Mouse (Mus musculus): ENCODE data around the gene Bid. TPM values are rescaled to one million over a fixed set of nuclear protein-coding genes. Genes with fewer than 3 reads are reported as not detected.
"Not testable (repeated sequence)": the region's sequence is repeated elsewhere in the genome, so short reads cannot be mapped to it uniquely, and the experiment has no call there.

Gene Bid
- polyA plus RNA-seq, 1 experiment from 2014 or later = 26.8 TPM

- no peaks in the 10 kb centered on the region for H3K27me3 ChIP-seq (ENCODE audit: insufficient read depth, low read length)
- H3K9ac ChIP-seq (replicated peaks; ENCODE audit: low read length) = no peak overlapping the region
- WGBS = 50% methylated on average over 3 of the region's 3 CpGs
- peaks cover 14% of the 10 kb centered on the region for H3K4me1 ChIP-seq (ENCODE audit: insufficient read depth, low read length)
- no peaks in the 10 kb centered on the region for H3K36me3 ChIP-seq (ENCODE audit: insufficient read depth, low read length)
- no peak overlapping the region for H3K27ac ChIP-seq (ENCODE audit: low read length)
- H3K4me2 ChIP-seq (replicated peaks; ENCODE audit: low read depth, low read length) = no peak overlapping the region
- no peak for ATAC-seq (ENCODE audit: low FRiP score, low TSS enrichment)
- no peak overlapping the region for H3K4me3 ChIP-seq (ENCODE audit: low read length)
- H3K9me3 ChIP-seq (ENCODE audit: low read length) = no peaks in the 10 kb centered on the region
These were observed 1.3 kb upstream of the Bid start for GRCm38 (mm10) chr6:120917975-120918374.

GRCm38 (mm10) chr6:120916972-120917881 is 574 bp upstream of the Bid start:
- H3K36me3 ChIP-seq (ENCODE audit: insufficient read depth, low read length); H3K27ac ChIP-seq (ENCODE audit: low read length); H3K9me3 ChIP-seq (ENCODE audit: low read length); H3K27me3 ChIP-seq (ENCODE audit: insufficient read depth, low read length): not testable (repeated sequence)
- Histone ChIP-seq H3K4me3 (ENCODE audit: low read length) (peak overlapping the region; percentile 61), H3K9ac (replicated peaks; ENCODE audit: low read length) (peak overlapping the region; percentile 46), H3K4me2 (replicated peaks; ENCODE audit: low read depth, low read length) (peak overlapping the region; percentile 96), H3K4me1 (ENCODE audit: insufficient read depth, low read length) (peaks cover 14% of the 10 kb centered on the region)
- 19% methylated on average over 10 of the region's 14 CpGs for WGBS
- 0 out of 2 replicates have a peak, but pooled peaks have one; percentile 1 for ATAC-seq (ENCODE audit: low FRiP score, low TSS enrichment)

DNA sequence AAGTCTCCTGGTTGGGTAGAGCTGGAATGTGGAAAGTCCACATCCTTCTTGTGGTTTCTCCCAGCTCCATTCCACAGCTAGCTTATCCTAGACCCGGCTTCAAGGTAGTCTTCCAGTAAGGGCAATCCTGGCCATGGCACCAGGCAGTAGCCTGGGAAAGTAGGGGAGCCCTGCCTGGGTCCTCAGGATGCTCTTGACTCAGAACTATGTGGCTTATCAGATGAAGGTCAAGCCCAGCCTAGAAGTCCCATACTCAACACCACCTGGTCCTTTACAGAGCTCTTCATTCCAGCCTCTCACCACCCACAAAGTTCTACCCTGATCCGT is 1.0 kb downstream of the Bid start:
- no peaks in the 10 kb centered on the region for H3K9me3 ChIP-seq (ENCODE audit: low read length)
- peak overlapping the region; percentile 68; the same call in 1 of the 2 replicates for H3K9ac ChIP-seq (replicated peaks; ENCODE audit: low read length)
- H3K4me3 ChIP-seq (ENCODE audit: low read length) = peak overlapping the region; percentile 61
- WGBS = 29% methylated on average over 2 of the region's 2 CpGs
- H3K4me1 ChIP-seq (ENCODE audit: insufficient read depth, low read length) = peaks cover 14% of the 10 kb centered on the region
- peak overlapping the region; percentile 96 for H3K4me2 ChIP-seq (replicated peaks; ENCODE audit: low read depth, low read length)
- H3K27me3 ChIP-seq (ENCODE audit: insufficient read depth, low read length) = no peaks in the 10 kb centered on the region
- 0 out of 2 replicates have a peak, but pooled peaks have one; percentile 9 for ATAC-seq (ENCODE audit: low FRiP score, low TSS enrichment)
- no peak overlapping the region for H3K27ac ChIP-seq (ENCODE audit: low read length)
- H3K36me3 ChIP-seq (ENCODE audit: insufficient read depth, low read length) = no peaks in the 10 kb centered on the region

GRCm38 (mm10) chr6:120914911-120915648 is 1.6 kb downstream of the Bid start:
- Histone ChIP-seq H3K4me3 (ENCODE audit: low read length) (no peak overlapping the region), H3K4me2 (replicated peaks; ENCODE audit: low read depth, low read length) (peak overlapping the region; percentile 96; the same call in 1 of the 2 replicates), H3K27ac (ENCODE audit: low read length) (no peak overlapping the region), H3K9ac (replicated peaks; ENCODE audit: low read length) (peak overlapping the region; percentile 68; the same call in 1 of the 2 replicates), H3K36me3 (ENCODE audit: insufficient read depth, low read length) (no peaks in the 10 kb centered on the region), H3K4me1 (ENCODE audit: insufficient read depth, low read length) (peaks cover 14% of the 10 kb centered on the region), H3K27me3 (ENCODE audit: insufficient read depth, low read length) (no peaks in the 10 kb centered on the region), H3K9me3 (ENCODE audit: low read length) (no peaks in the 10 kb centered on the region)
- 0 out of 2 replicates have a peak, but pooled peaks have one; percentile 17 for ATAC-seq (ENCODE audit: low FRiP score, low TSS enrichment)
- whole genome bisulfite sequencing = 53% methylated on average over 9 of the region's 9 CpGs

DNA sequence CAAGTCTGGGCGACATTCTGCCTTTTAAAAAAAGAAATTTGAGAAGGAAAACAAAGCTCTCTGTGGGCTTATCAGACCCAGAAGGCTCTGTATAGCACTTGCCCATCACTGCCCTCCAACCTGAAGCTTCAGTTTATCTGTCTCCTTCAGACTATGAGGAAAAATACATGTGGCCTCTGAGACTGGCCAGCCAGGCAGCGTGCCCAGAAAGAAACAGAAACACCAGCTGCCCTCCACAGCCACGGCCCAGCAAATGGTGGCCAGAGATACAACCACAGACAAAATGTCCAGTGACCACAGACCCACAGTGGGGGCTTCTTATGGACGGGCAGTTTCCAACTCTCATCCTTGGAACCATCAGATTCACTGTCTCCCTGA is 2.1 kb downstream of the Bid start:
- ATAC-seq (ENCODE audit: low FRiP score, low TSS enrichment) = no peak
- Histone ChIP-seq H3K27ac (ENCODE audit: low read length) (no peak overlapping the region), H3K4me3 (ENCODE audit: low read length) (no peak overlapping the region), H3K9me3 (ENCODE audit: low read length) (no peaks in the 10 kb centered on the region), H3K27me3 (ENCODE audit: insufficient read depth, low read length) (no peaks in the 10 kb centered on the region), H3K9ac (replicated peaks; ENCODE audit: low read length) (no peak overlapping the region), H3K36me3 (ENCODE audit: insufficient read depth, low read length) (no peaks in the 10 kb centered on the region), H3K4me1 (ENCODE audit: insufficient read depth, low read length) (peaks cover 14% of the 10 kb centered on the region), H3K4me2 (replicated peaks; ENCODE audit: low read depth, low read length) (no peak overlapping the region)
- WGBS = 80% methylated on average over 4 of the region's 4 CpGs

DNA sequence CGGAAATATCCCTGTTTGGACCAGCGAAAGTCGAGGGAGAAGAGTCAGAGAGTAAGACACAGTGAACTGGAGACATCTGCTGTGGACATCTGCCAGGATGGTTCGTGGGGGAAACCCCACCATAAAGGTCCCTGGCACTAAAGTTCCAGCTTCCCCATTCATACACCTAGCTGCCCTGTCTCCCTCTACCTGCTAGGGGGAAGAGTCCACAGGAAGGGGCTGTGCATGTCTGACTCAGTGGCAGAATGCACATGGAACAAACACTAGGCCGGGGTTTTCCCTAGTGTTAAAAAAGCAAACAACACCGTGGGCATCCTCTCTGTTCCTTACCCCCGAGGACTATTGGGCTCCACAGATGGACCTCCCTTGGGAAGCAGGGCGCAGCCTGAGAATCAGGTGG is 2.9 kb downstream of the Bid start:
- no peaks in the 10 kb centered on the region for H3K36me3 ChIP-seq (ENCODE audit: insufficient read depth, low read length)
- peaks cover 14% of the 10 kb centered on the region for H3K4me1 ChIP-seq (ENCODE audit: insufficient read depth, low read length)
- H3K9ac ChIP-seq (replicated peaks; ENCODE audit: low read length) = no peak overlapping the region
- H3K4me2 ChIP-seq (replicated peaks; ENCODE audit: low read depth, low read length) = no peak overlapping the region
- 85% methylated on average over 8 of the region's 8 CpGs for WGBS
- no peaks in the 10 kb centered on the region for H3K27me3 ChIP-seq (ENCODE audit: insufficient read depth, low read length)
- ATAC-seq (ENCODE audit: low FRiP score, low TSS enrichment) = no peak
- H3K4me3 ChIP-seq (ENCODE audit: low read length) = no peak overlapping the region
- H3K27ac ChIP-seq (ENCODE audit: low read length) = no peak overlapping the region
- no peaks in the 10 kb centered on the region for H3K9me3 ChIP-seq (ENCODE audit: low read length)

- WGBS = 67% methylated on average over 2 of the region's 2 CpGs
- ATAC-seq (ENCODE audit: low FRiP score, low TSS enrichment) = no peak
- no peak overlapping the region for H3K4me2 ChIP-seq (replicated peaks; ENCODE audit: low read depth, low read length)
- H3K36me3 ChIP-seq (ENCODE audit: insufficient read depth, low read length) = no peaks in the 10 kb centered on the region
- no peaks in the 10 kb centered on the region for H3K9me3 ChIP-seq (ENCODE audit: low read length)
- no peak overlapping the region for H3K9ac ChIP-seq (replicated peaks; ENCODE audit: low read length)
- H3K4me1 ChIP-seq (ENCODE audit: insufficient read depth, low read length) = peaks cover 14% of the 10 kb centered on the region
- no peak overlapping the region for H3K27ac ChIP-seq (ENCODE audit: low read length)
- H3K27me3 ChIP-seq (ENCODE audit: insufficient read depth, low read length) = no peaks in the 10 kb centered on the region
- H3K4me3 ChIP-seq (ENCODE audit: low read length) = no peak overlapping the region
These were observed 3.7 kb downstream of the Bid start for GRCm38 (mm10) chr6:120912931-120913330.

- H3K9ac ChIP-seq (replicated peaks; ENCODE audit: low read length) = no peak overlapping the region
- no peaks in the 10 kb centered on the region for H3K27me3 ChIP-seq (ENCODE audit: insufficient read depth, low read length)
- no peak overlapping the region for H3K27ac ChIP-seq (ENCODE audit: low read length)
- peaks cover 10% of the 10 kb centered on the region for H3K4me1 ChIP-seq (ENCODE audit: insufficient read depth, low read length)
- H3K4me2 ChIP-seq (replicated peaks; ENCODE audit: low read depth, low read length) = no peak overlapping the region
- no peak overlapping the region for H3K4me3 ChIP-seq (ENCODE audit: low read length)
- H3K9me3 ChIP-seq (ENCODE audit: low read length) = no peaks in the 10 kb centered on the region
- WGBS = 68% methylated on average over 13 of the region's 13 CpGs
- H3K36me3 ChIP-seq (ENCODE audit: insufficient read depth, low read length) = no peaks in the 10 kb centered on the region
- ATAC-seq (ENCODE audit: low FRiP score, low TSS enrichment) = no peak
These were observed 5.2 kb downstream of the Bid start for GRCm38 (mm10) chr6:120911213-120912007.

GRCm38 (mm10) chr6:120909501-120909900 is 7.2 kb downstream of the Bid start:
- no peak for ATAC-seq (ENCODE audit: low FRiP score, low TSS enrichment)
- WGBS = 78% methylated on average over 3 of the region's 3 CpGs
- H3K27me3 ChIP-seq (ENCODE audit: insufficient read depth, low read length) = no peaks in the 10 kb centered on the region
- H3K4me2 ChIP-seq (replicated peaks; ENCODE audit: low read depth, low read length) = no peak overlapping the region
- H3K27ac ChIP-seq (ENCODE audit: low read length) = no peak overlapping the region
- H3K36me3 ChIP-seq (ENCODE audit: insufficient read depth, low read length) = no peaks in the 10 kb centered on the region
- no peaks in the 10 kb centered on the region for H3K9me3 ChIP-seq (ENCODE audit: low read length)
- no peak overlapping the region for H3K4me3 ChIP-seq (ENCODE audit: low read length)
- H3K4me1 ChIP-seq (ENCODE audit: insufficient read depth, low read length) = no peaks in the 10 kb centered on the region; the same call in 1 of the 2 replicates
- H3K9ac ChIP-seq (replicated peaks; ENCODE audit: low read length) = no peak overlapping the region

Data from kidney, embryonic 16.5 days (tissue).